Mouse (Mus musculus) midbrain, embryonic 15.5 days (tissue): ENCODE data around the gene Gabrr2. TPM values are rescaled to one million over a fixed set of nuclear protein-coding genes. Genes with fewer than 3 reads are reported as not detected.

Experiments
- ATAC-seq: fragments of 200-750 bp; cut with Nextera tagmentation; replicated peaks from 2 replicates; pipeline ENCODE4 v1.8.0; 2017; ENCODE audit warnings: moderate TSS enrichment
- H3K27ac ChIP-seq: fragments of 300-500 bp; sonication (generic); 2 replicates; pipeline ENCODE4 v1.5.1; 2015; ENCODE audit warnings: mild to moderate bottlenecking, inconsistent platforms
- H3K27me3 ChIP-seq: fragments of 300-500 bp; sonication (generic); replicated peaks from 2 replicates; pipeline ENCODE4 v1.6.1; 2015; ENCODE audit warnings: inconsistent platforms
- H3K36me3 ChIP-seq: fragments of 300-500 bp; sonication (generic); replicated peaks from 2 replicates; pipeline ENCODE4 v1.6.1; 2015; ENCODE audit warnings: inconsistent platforms
- H3K4me1 ChIP-seq: fragments of 300-500 bp; sonication (generic); 2 replicates; pipeline ENCODE4 v1.6.1; 2015; ENCODE audit warnings: inconsistent platforms
- H3K4me2 ChIP-seq: fragments of 300-500 bp; sonication (generic); 2 replicates; pipeline ENCODE4 v1.6.1; 2015; ENCODE audit warnings: inconsistent platforms, mild to moderate bottlenecking, moderate library complexity
- H3K4me3 ChIP-seq: fragments of 300-500 bp; sonication (generic); 2 replicates; pipeline ENCODE4 v1.5.1; 2015; ENCODE audit warnings: mild to moderate bottlenecking, inconsistent platforms
- H3K9ac ChIP-seq: fragments of 300-500 bp; sonication (generic); 2 replicates; pipeline ENCODE4 v1.6.1; 2015; ENCODE audit warnings: mild to moderate bottlenecking, inconsistent platforms
- H3K9me3 ChIP-seq: fragments of 300-500 bp; sonication (generic); 2 replicates; pipeline ENCODE4 v1.6.1; 2016; ENCODE audit warnings: inconsistent platforms
- WGBS: fragments of 180-500 bp; shearing (Covaris S2); methylation state at CpG from one replicate; pipeline ENCODE4 v1.1.7; 2015; ENCODE audit warnings: mixed read lengths; 5-methylcytosine and 5-hydroxymethylcytosine counted together
- polyA plus RNA-seq: library from polyadenylated mRNA; unstranded; fragments of >200 nt; fragmentation: Nextera tagmentation; extraction: Ambion mirVana; gene quantifications from 2 replicates; pipeline ENCODE4 v1.2.1, GENCODE M21; 2015

The Gabrr2 gene
- polyA plus RNA-seq, 1 experiment from 2014 or later = 0.72 TPM

- H3K4me3 ChIP-seq = no peak overlapping the region
- H3K36me3 ChIP-seq = peaks cover 23% of the 10 kb centered on the region; the same call in 1 of the 2 replicates
- 86% methylated on average over 5 of the region's 5 CpGs for WGBS
- no peaks in the 10 kb centered on the region for H3K27me3 ChIP-seq
- no peak overlapping the region for H3K27ac ChIP-seq
- no peaks in the 10 kb centered on the region for H3K4me1 ChIP-seq
- H3K9ac ChIP-seq = no peak overlapping the region
- H3K9me3 ChIP-seq = no peaks in the 10 kb centered on the region
- no peak overlapping the region for H3K4me2 ChIP-seq
- no peak for ATAC-seq
Observed at GRCm38 (mm10) chr4:33052650-33053049, 10.1 kb upstream of the Gabrr2 start.

- Histone ChIP-seq H3K9ac (no peak overlapping the region), H3K4me1 (no peaks in the 10 kb centered on the region), H3K4me3 (no peak overlapping the region), H3K27ac (no peak overlapping the region), H3K27me3 (no peaks in the 10 kb centered on the region), H3K9me3 (no peaks in the 10 kb centered on the region), H3K36me3 (peaks cover 11% of the 10 kb centered on the region; the same call in 1 of the 2 replicates), H3K4me2 (no peak overlapping the region)
- no peak for ATAC-seq
Observed at GRCm38 (mm10) chr4:33054426-33054825, 8.4 kb upstream of the Gabrr2 start.

GRCm38 (mm10) chr4:33056317-33056716 lies 6.5 kb upstream of the Gabrr2 start:
- Histone ChIP-seq H3K9me3 (no peaks in the 10 kb centered on the region), H3K36me3 (no peaks in the 10 kb centered on the region; the same call in 1 of the 2 replicates), H3K4me2 (no peak overlapping the region), H3K4me1 (no peaks in the 10 kb centered on the region), H3K27ac (no peak overlapping the region), H3K4me3 (no peak overlapping the region), H3K27me3 (no peaks in the 10 kb centered on the region), H3K9ac (no peak overlapping the region)
- ATAC-seq = no peak
- WGBS = 90% methylated on average over 1 of the region's 1 CpGs

GRCm38 (mm10) chr4:33057890-33058687 lies 4.7 kb upstream of the Gabrr2 start:
- Histone ChIP-seq H3K4me2 (no peak overlapping the region), H3K27me3 (no peaks in the 10 kb centered on the region), H3K27ac (no peak overlapping the region), H3K4me1 (no peaks in the 10 kb centered on the region), H3K36me3 (no peaks in the 10 kb centered on the region), H3K9me3 (no peaks in the 10 kb centered on the region), H3K9ac (no peak overlapping the region), H3K4me3 (no peak overlapping the region)
- 80% methylated on average over 11 of the region's 11 CpGs for WGBS
- ATAC-seq = no peak

GRCm38 (mm10) chr4:33061158-33061557 lies 1.6 kb upstream of the Gabrr2 start:
- ATAC-seq = no peak
- 63% methylated on average over 7 of the region's 7 CpGs for WGBS

GRCm38 (mm10) chr4:33064986-33065385 lies 2.2 kb downstream of the Gabrr2 start:
- no peak overlapping the region for H3K27ac ChIP-seq
- no peak overlapping the region for H3K9ac ChIP-seq
- H3K4me3 ChIP-seq = no peak overlapping the region
- no peak for ATAC-seq
- no peaks in the 10 kb centered on the region for H3K9me3 ChIP-seq
- WGBS = 78% methylated on average over 6 of the region's 6 CpGs
- no peaks in the 10 kb centered on the region for H3K36me3 ChIP-seq
- no peak overlapping the region for H3K4me2 ChIP-seq
- H3K27me3 ChIP-seq = no peaks in the 10 kb centered on the region
- H3K4me1 ChIP-seq = no peaks in the 10 kb centered on the region

More at GRCm38 (mm10) chr4:33061158-33061557, 1.6 kb upstream of the Gabrr2 start:
- Histone ChIP-seq H3K9ac (no peak overlapping the region), H3K4me2 (no peak overlapping the region), H3K36me3 (no peaks in the 10 kb centered on the region), H3K27me3 (no peaks in the 10 kb centered on the region), H3K9me3 (no peaks in the 10 kb centered on the region), H3K27ac (no peak overlapping the region), H3K4me1 (no peaks in the 10 kb centered on the region), H3K4me3 (no peak overlapping the region)

DNA sequence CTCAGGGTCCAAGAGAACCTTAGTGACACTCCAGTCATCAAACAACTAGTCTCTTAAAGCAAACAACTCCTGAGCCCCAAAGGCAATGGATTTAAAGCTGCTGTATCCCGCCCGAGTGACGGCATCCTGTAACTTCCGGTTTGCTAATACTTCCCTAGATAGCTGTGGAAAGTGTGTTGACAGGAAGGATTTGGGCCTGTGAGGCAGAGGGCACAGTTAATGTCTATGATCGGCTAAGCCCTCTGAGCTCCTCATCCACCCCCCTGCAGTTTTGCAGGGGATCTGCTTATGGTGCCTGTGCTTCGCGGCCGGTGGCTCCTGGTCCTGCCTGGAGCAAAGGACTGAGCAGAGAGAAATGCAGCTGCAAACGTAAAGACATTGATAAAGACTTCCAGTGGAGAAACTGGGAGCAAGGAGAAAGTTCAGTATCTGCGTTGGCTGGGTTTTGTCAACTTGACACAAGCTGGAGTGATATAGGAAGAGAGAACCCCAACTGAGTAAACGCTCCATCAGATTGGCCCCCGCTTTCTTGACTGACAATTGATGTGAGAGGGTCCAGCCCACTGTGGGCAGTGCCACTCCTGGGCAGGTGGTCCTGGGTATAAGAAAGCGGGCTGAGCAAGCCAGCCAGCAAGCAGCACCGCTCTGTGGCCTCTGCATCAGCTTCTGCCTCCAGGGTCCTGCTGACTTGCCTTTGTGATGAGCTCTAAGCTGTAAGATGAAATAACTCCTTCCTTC lies 3.6 kb downstream of the Gabrr2 start:
- H3K27me3 ChIP-seq = no peaks in the 10 kb centered on the region
- ATAC-seq = no peak
- H3K4me1 ChIP-seq = no peaks in the 10 kb centered on the region
- H3K9me3 ChIP-seq = no peaks in the 10 kb centered on the region
- H3K36me3 ChIP-seq = no peaks in the 10 kb centered on the region
- H3K9ac ChIP-seq = no peak overlapping the region
- no peak overlapping the region for H3K4me3 ChIP-seq
- H3K4me2 ChIP-seq = no peak overlapping the region
- WGBS = 51% methylated on average over 14 of the region's 14 CpGs
- no peak overlapping the region for H3K27ac ChIP-seq

DNA sequence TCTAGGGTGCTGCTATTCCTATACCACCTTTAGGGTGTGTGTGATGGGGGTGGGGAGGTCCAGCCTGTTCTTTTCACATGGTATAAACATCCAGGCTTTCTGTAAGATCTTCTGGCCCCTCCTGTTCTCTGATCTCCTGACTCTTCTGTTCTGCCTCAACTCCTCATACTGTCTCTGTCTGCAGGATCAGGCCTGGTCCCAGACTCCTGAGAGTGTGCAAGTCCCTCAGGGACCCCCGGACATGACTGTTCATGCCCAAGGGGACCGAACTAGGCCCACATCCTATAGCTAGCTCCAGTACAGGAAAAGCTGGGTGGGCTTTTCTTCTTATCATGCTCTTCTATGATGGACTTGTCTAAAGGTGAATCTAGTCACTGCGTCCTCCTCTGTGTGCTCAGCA lies 4.5 kb downstream of the Gabrr2 start:
- 96% methylated on average over 3 of the region's 3 CpGs for WGBS
- ATAC-seq = no peak

DNA sequence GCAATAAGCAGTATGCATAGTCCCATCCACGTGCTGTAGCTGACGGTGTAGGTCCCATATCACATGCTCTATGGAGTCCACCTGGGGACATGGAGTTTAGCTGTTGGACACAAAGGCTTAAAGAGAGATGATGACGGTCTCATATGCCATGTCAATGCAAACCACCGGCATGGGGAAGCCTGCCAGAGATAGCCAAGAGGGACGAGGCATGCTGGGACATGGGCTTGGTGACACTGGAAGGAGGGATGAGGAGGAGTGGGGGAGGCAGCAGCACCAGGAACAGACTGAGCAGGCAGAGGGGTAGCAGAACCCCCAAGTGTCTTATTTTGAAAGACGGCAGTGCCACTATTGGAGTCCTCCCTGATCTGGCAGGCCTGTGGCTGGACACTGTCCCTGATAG lies 5.0 kb downstream of the Gabrr2 start:
- no peak for ATAC-seq
- Histone ChIP-seq H3K27ac (no peak overlapping the region), H3K4me3 (no peak overlapping the region), H3K36me3 (no peaks in the 10 kb centered on the region), H3K4me1 (no peaks in the 10 kb centered on the region; the same call in 1 of the 2 replicates), H3K9ac (no peak overlapping the region), H3K27me3 (no peaks in the 10 kb centered on the region), H3K4me2 (no peak overlapping the region), H3K9me3 (no peaks in the 10 kb centered on the region)
- WGBS = 90% methylated on average over 6 of the region's 6 CpGs

More for the DNA sequence above, 4.5 kb downstream of the Gabrr2 start:
- no peaks in the 10 kb centered on the region for H3K4me1 ChIP-seq
- H3K36me3 ChIP-seq = no peaks in the 10 kb centered on the region
- H3K9ac ChIP-seq = no peak overlapping the region
- H3K27ac ChIP-seq = no peak overlapping the region
- H3K4me2 ChIP-seq = no peak overlapping the region
- H3K4me3 ChIP-seq = no peak overlapping the region
- H3K27me3 ChIP-seq = no peaks in the 10 kb centered on the region
- no peaks in the 10 kb centered on the region for H3K9me3 ChIP-seq

DNA sequence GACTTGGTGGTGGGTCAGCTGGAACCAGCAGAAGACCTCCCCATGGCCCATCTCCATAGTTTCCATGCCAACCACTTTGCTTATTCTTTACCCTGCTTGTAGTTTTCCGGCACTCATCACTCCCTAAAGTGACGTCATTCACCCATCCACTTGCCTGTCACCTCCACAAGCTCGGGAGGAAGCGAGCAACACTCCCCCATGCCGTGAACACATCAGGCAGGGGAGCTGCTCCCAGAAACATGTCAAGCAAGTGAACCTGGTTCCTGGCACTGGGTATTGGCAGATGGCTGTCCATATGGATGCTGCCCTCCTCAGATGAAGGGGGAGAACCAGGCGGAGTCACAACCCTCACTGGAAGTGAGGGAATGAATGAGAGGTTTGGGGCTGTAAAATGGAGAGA lies 6.1 kb downstream of the Gabrr2 start:
- Histone ChIP-seq H3K4me2 (no peak overlapping the region), H3K4me3 (no peak overlapping the region), H3K4me1 (no peaks in the 10 kb centered on the region; the same call in 1 of the 2 replicates), H3K9me3 (no peaks in the 10 kb centered on the region), H3K9ac (no peak overlapping the region), H3K27me3 (no peaks in the 10 kb centered on the region), H3K27ac (no peak overlapping the region), H3K36me3 (no peaks in the 10 kb centered on the region)
- 78% methylated on average over 6 of the region's 6 CpGs for WGBS
- ATAC-seq = no peak

DNA sequence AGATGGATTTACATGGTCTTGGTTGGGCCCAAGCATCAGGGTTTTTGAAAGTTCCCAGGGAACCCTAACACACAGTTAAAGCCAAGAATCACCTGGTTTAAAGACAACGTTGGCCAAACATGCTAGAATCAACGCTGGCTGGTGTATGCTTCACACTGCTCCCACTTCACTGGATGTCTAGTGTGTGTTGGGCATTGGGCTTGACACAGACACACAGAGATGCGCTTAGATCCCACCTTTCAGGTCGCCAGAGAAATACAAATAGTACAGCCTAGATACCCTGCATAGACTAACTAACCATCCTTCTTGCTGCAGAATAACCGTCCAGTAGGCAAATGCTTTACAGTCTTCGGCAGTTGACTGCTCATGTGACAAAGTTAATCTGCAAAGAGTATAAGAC lies 7.5 kb downstream of the Gabrr2 start:
- Histone ChIP-seq H3K4me3 (no peak overlapping the region), H3K27me3 (no peaks in the 10 kb centered on the region), H3K9me3 (no peaks in the 10 kb centered on the region), H3K9ac (no peak overlapping the region), H3K36me3 (no peaks in the 10 kb centered on the region), H3K4me1 (no peaks in the 10 kb centered on the region; the same call in 1 of the 2 replicates), H3K27ac (no peak overlapping the region), H3K4me2 (no peak overlapping the region)
- WGBS = 95% methylated on average over 6 of the region's 6 CpGs
- no peak for ATAC-seq

GRCm38 (mm10) chr4:33071337-33071736 lies 8.5 kb downstream of the Gabrr2 start:
- ATAC-seq = no peak
- H3K9ac ChIP-seq = no peak overlapping the region
- H3K4me1 ChIP-seq = no peaks in the 10 kb centered on the region; the same call in 1 of the 2 replicates
- H3K36me3 ChIP-seq = no peaks in the 10 kb centered on the region
- H3K27ac ChIP-seq = no peak overlapping the region
- H3K4me3 ChIP-seq = no peak overlapping the region
- no peaks in the 10 kb centered on the region for H3K9me3 ChIP-seq
- WGBS = 92% methylated on average over 6 of the region's 6 CpGs
- H3K4me2 ChIP-seq = no peak overlapping the region
- H3K27me3 ChIP-seq = no peaks in the 10 kb centered on the region
